Comparison of ENCODE assay signal across 23 mouse cellular contexts in the genomic region with DNA sequence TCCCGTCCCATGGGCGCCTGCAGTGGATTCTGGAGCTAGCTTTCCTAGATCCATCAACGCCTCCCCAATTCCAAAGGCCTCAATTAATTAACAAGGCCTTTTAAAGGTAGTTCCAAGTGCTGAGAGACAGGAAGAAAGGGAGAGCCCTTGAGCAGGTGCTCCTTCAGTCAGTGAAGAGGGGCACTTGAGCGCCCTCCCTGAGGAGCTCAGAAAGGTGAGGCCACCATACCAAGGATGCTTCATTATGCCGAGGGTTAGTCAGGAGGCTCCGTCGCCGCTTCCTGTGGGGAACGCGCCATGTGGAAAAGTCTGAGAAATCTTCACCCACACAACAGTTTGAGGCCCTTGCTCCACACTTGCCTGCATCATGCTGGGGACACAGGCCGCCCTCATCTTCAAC. TPM values are rescaled to one million over a fixed set of nuclear protein-coding genes. Genes with fewer than 3 reads are reported as not detected.
A peak's percentile ranks its signal among the peaks of the same experiment; 100 is the strongest.
DNase-seq lines count a peak whose midpoint lies in the region; ATAC-seq and TF ChIP-seq lines count a peak whose summit lies in the region.
"Had no signal": no experiment of that assay in that cellular context is flagged by ENCODE, and none has a peak within 500 bp of the region (broad histone marks: within the 10 kb centered on the region; RNA-seq: fewer than 3 reads in every experiment).

No protein-coding gene starts in this region.

- 84% methylated on average over 11 of the region's 11 CpGs for WGBS in lung, adult 2 months
- WGBS in lung, postnatal 0 days, result 65% methylated on average over 11 of the region's 11 CpGs
- 94% methylated on average over 11 of the region's 11 CpGs for WGBS in forebrain, postnatal 0 days

- peaks cover 23% of the 10 kb centered on the region for H3K36me3 ChIP-seq in lung, postnatal 0 days (ENCODE audit: insufficient read depth, low read length)
- H3K36me3 ChIP-seq in forebrain, postnatal 0 days (ENCODE audit: insufficient read depth), result peaks cover 56% of the 10 kb centered on the region

- H3K4me1 ChIP-seq in lung, adult 2 months (ENCODE audit: control insufficient read depth, insufficient read depth, low read length), result peaks cover 9% of the 10 kb centered on the region; the same call in 1 of the 2 replicates
- no peaks in the 10 kb centered on the region for H3K4me1 ChIP-seq in lung, postnatal 0 days (ENCODE audit: insufficient read depth, low read depth, low read length)
- H3K4me1 ChIP-seq in forebrain, postnatal 0 days (ENCODE audit: insufficient read depth), result no peaks in the 10 kb centered on the region
- H3K4me1 ChIP-seq: forebrain, embryonic 10.5 days; forebrain, embryonic 13.5 days; hindbrain, embryonic 10.5 days; hindbrain, embryonic 13.5 days had no signal

- ATAC-seq in lung, postnatal 0 days, result peak; percentile 68
- no peak for ATAC-seq in forebrain, postnatal 0 days
- ATAC-seq: CD4-positive, CD25-positive, alpha-beta regulatory T cell, adult 4 months; forebrain, embryonic 13.5 days; forebrain, embryonic 16.5 days; hindbrain, embryonic 16.5 days had no signal

- TF ChIP-seq POLR2A in lung, adult 2 months (IDR thresholded peaks at IDR 0.05; ENCODE audit: borderline replicate concordance, extremely low read depth, low read depth, low read length), result no peak

- no peak for TF ChIP-seq CTCF in lung, adult 2 months (IDR thresholded peaks at IDR 0.05; ENCODE audit: insufficient read depth, low read length)
- TF ChIP-seq CTCF in lung, postnatal 0 days (IDR thresholded peaks at IDR 0.05), result no peak
- no peak for TF ChIP-seq CTCF in forebrain, postnatal 0 days (IDR thresholded peaks at IDR 0.05; ENCODE audit: low read depth)

- H3K9ac ChIP-seq in lung, postnatal 0 days (replicated peaks; ENCODE audit: low read depth), result no peak overlapping the region
- no peak overlapping the region for H3K9ac ChIP-seq in forebrain, postnatal 0 days
- H3K9ac ChIP-seq: forebrain, embryonic 13.5 days; hindbrain, embryonic 13.5 days had no signal

- no peak overlapping the region for H3K27ac ChIP-seq in lung, postnatal 0 days (ENCODE audit: low read length)
- no peak overlapping the region for H3K27ac ChIP-seq in forebrain, postnatal 0 days (ENCODE audit: low read depth, low read length)
- H3K27ac ChIP-seq: forebrain, embryonic 10.5 days; forebrain, embryonic 13.5 days; gastrocnemius, adult 2 months; hindbrain, embryonic 10.5 days; hindbrain, embryonic 13.5 days had no signal

- DNase-seq in lung, adult 18-20 months, result peak; percentile 38 to 41
- DNase-seq in lung, adult 2 months, result no peak
- peak; percentile 40 for DNase-seq in brain, adult 2 months (ENCODE audit: low read depth, low spot score)
- peak; percentile 66 for DNase-seq in lung, postnatal 0 days (ENCODE audit: low spot score)
- DNase-seq in lung, postnatal 36 days, result peak; percentile 47
- DNase-seq in forebrain, postnatal 0 days, result no peak
- DNase-seq: cerebellum, adult 18-20 months; cerebellum, adult 9-10 months; cerebellum, postnatal 14 days; gastrocnemius, adult 2 months; gastrocnemius, postnatal 14 days; heart, adult 11 months; heart, postnatal 36 days had no signal

- no peak overlapping the region for H3K4me3 ChIP-seq in lung, adult 2 months (replicated peaks; ENCODE audit: extremely low read depth, low read depth, low read length)
- H3K4me3 ChIP-seq in lung, postnatal 0 days (ENCODE audit: low read depth, low read length), result no peak overlapping the region
- H3K4me3 ChIP-seq in forebrain, postnatal 0 days (ENCODE audit: low read depth, low read length), result no peak overlapping the region
- H3K4me3 ChIP-seq: forebrain, embryonic 10.5 days; forebrain, embryonic 13.5 days; gastrocnemius, adult 2 months; hindbrain, embryonic 10.5 days; hindbrain, embryonic 13.5 days had no signal

- H3K27me3 ChIP-seq in lung, postnatal 0 days (replicated peaks; ENCODE audit: insufficient read depth, low read length), result no peaks in the 10 kb centered on the region
- H3K27me3 ChIP-seq in forebrain, postnatal 0 days (ENCODE audit: insufficient read depth, low read length), result no peaks in the 10 kb centered on the region
- H3K27me3 ChIP-seq: forebrain, embryonic 13.5 days; hindbrain, embryonic 13.5 days had no signal

- TF ChIP-seq EP300 in lung, postnatal 0 days (IDR thresholded peaks at IDR 0.05), result no peak

- no peak overlapping the region for H3K4me2 ChIP-seq in lung, postnatal 0 days (replicated peaks; ENCODE audit: low read depth, low read length)
- H3K4me2 ChIP-seq in forebrain, postnatal 0 days (ENCODE audit: low read depth), result no peak overlapping the region
- H3K4me2 ChIP-seq: forebrain, embryonic 13.5 days; heart, embryonic 11.5 days; hindbrain, embryonic 13.5 days had no signal

- H3K9me3 ChIP-seq in lung, postnatal 0 days (ENCODE audit: low read length), result no peaks in the 10 kb centered on the region
- no peaks in the 10 kb centered on the region for H3K9me3 ChIP-seq in forebrain, postnatal 0 days (ENCODE audit: low read length)
- H3K9me3 ChIP-seq: forebrain, embryonic 10.5 days; forebrain, embryonic 13.5 days; hindbrain, embryonic 10.5 days; hindbrain, embryonic 13.5 days had no signal

RNA-seq across cellular contexts. Expression of a gene that starts 18.2 kb away (rescaled TPM):
- 4.8 and 5.6 TPM in 2 replicates for polyA plus RNA-seq in lung, adult 2 months (2012; rRNA removed)
- 0.66 and 0.68 TPM in 2 replicates for polyA plus RNA-seq in lung, postnatal 0 days (2015; fragmentation: Nextera tagmentation; extraction: Ambion mirVana)
- 16.4 and 20.0 TPM in 2 replicates for total RNA-seq in forebrain, postnatal 0 days (2014; rRNA removed)
- polyA plus RNA-seq in forebrain, postnatal 0 days (2015; fragmentation: Nextera tagmentation; extraction: Ambion mirVana), result 10.3 and 10.7 TPM in 2 replicates
- total RNA-seq: gastrocnemius, adult 2 months; MEL had no signal
- polyA plus RNA-seq: C2C12; CD4-positive, CD25-positive, alpha-beta regulatory T cell, adult 4 months had no signal

Comparison
In these comparisons a context has a peak if more than half of its experiments do, and no peak if none do; other contexts are left out.
1. DNase-seq: peak in lung, adult 18-20 months (2 of 2), brain, adult 2 months (single experiment), lung, postnatal 0 days (single experiment) and lung, postnatal 36 days (single experiment); none in lung, adult 2 months (single experiment) and forebrain, postnatal 0 days (single experiment).